Mouse (Mus musculus) left cerebral cortex, adult 8-10 months (tissue): Measurements from ENCODE around the gene D17H6S53E. TPM values are rescaled to one million over a fixed set of nuclear protein-coding genes. Genes with fewer than 3 reads are reported as not detected.

Source experiments
- DNase-seq, 2 experiments: peaks; one replicate each; pipeline ENCODE4 v3.0.0; 2022; ENCODE audit warnings: low spot score in 2 of 2
- total RNA-seq, 4 experiments: library from RNA; stranded (reverse); gene quantifications; 2 replicates each; pipeline ENCODE4 v1.2.4; 2022

Gene D17H6S53E
- total RNA-seq, 4 experiments from 2014 or later, result 25.6 to 34.3 (median 30.1) TPM

DNA sequence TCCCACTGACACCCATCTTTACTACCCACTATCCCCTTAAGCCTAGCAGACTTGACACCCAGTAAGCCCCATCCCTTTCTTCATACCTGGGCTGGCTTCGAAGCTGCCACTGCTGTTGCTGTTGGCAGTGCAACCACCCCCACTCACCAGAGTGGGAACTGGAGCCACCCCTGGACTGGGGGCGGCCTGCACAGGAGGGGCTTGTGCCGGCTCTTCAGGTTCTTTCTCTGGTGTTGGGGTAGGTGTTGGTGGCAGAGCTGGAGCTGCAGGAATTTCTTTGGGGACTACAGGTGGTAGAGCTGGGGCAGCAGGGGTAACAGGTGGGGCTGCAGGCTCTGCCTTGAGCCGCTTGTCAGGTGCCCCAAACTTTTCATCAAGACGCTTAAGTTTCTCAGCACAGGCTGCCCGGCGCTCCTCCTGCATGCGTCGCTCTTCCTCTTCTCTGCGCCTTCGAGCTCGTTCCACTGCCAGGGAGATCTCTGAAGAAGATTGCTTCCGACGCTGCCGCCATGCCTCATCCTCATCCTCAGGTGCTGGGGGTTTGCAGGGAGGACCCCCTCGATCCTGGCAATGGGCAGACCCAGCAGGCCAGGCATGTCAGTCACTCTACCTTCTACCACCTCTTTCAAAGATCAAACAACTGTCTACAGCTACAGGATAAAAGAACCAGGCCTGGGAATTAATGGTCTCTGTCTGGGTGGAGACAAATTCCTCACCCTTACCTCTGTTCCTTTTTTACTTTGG, 32.8 kb downstream of the D17H6S53E start:
- no peak for DNase-seq

GRCm38 (mm10) chr17:35159638-35160037, 33.5 kb downstream of the D17H6S53E start:
- no peak for DNase-seq

DNA sequence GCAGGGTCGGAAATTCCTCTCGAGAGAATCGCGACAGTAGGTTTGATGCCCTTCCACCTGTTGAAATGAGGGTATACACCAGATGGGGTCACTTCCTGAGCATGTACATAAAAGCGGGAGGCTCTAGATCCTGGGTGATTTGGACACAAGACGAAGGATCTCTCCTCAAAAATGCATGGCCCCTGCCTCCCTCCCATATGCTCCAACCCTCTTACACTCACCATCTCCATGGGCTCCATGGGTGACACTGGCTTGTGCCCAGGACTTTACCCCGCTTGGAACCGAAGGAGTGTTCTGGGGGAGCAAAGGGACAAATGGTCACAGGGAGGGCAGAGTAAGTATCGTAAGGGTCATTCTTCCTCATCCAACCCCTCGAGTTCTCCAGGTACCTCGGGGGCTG, 35.2 kb downstream of the D17H6S53E start:
- DNase-seq, result no peak

GRCm38 (mm10) chr17:35162121-35162520, 35.9 kb downstream of the D17H6S53E start:
- DNase-seq, result no peak

GRCm38 (mm10) chr17:35162730-35163129, 36.6 kb downstream of the D17H6S53E start:
- DNase-seq, result no peak

GRCm38 (mm10) chr17:35163326-35164081, 37.3 kb downstream of the D17H6S53E start:
- no peak for DNase-seq

DNA sequence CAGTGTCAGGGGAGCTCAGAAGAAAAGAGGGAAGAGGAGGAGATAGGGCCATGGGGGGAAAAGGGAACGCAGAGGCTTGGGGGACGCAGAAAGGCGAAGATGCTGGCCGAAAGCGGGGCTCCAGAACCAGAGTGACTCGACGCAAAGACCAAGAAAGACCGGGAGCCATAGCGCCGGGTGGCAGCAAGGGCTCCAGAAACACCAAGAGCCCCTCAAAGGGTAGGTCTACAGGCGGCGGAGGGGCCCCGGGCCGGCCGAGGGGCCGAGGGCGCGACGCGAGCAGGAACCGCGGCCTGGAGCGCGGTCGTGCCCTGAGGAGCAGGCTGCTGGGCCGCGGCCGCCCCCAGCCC, 38.0 kb downstream of the D17H6S53E start:
- no peak for DNase-seq

DNA sequence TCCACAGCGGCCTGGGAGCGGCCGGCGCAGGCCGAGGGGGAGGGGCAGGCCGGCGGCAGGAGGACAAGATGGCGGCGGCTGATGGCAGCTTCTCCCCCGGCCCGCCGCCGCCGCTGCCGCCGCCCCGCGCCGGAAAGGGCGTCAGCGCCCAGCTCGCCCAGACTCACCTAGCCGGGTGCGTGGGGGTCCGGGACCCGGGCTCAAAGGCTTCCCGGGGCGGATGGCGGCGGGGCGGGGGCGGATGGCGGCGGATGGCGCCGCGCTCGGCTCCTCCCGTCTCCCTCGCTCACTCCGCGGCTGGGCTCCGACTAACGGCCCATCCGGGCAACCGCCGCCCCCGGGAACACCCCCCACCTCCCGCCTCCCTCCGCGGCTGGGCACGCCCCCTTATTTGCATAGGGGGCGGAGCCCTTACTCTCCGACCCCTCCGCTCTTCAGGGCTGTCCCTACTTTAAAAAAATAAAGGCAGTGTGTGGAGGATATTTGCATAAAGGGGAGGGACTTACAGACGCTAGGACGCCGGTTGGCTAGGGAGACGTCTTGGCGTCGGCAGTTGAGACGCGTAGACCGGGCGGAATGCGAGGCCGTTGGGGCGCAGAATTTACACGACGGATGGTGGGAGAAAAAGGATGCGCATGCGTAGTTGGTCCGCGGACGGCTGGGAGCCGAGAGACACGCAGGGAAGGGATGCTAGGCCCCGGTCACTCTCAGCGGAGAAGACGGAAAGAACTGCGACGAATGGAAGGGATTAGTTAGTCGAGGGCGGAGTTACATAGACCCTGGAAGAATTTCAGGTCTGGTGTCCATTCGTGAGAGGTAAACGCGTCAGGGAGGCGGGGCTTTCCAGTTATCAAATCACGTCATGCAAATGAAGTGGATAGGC, 38.6 kb downstream of the D17H6S53E start, which contains the start of gene Prrc2a:
Prrc2a (minus strand) TSS at position 330 of the 883 bp plus-strand sequence.
- DNase-seq, result peak; percentile 98 to 99

DNA sequence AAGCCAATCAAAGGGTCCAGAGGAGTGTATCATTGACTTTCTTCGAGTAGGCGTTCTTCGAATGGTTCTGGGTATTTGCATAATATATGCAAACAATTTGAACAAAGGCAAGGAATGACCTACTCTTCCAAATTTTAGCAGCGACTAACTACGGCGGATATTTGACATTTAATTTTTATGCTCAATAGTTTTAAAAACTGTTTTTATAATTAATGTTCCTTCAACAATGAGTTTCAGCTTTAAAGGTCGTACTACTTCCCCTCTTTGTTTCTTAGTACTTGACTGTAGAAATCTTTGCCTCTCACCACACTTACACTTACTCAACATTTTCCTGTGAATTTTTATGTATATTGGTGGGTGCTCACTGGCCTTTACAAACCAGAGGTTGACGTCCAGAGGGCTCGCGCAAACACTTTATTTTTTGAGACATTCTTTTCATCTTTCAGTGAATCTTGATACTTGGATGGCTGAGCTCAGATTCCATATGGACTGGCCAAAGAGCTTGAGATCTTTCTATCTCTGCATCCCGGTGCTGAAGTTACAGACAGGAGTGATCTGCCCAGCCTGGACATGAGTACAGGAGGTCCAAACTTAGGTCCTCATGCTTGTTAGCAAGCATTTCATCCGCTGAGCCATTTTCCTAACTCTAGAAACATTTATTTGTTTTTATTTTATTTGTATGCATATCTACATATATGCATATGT, 39.4 kb downstream of the D17H6S53E start:
- DNase-seq, result no peak

DNA sequence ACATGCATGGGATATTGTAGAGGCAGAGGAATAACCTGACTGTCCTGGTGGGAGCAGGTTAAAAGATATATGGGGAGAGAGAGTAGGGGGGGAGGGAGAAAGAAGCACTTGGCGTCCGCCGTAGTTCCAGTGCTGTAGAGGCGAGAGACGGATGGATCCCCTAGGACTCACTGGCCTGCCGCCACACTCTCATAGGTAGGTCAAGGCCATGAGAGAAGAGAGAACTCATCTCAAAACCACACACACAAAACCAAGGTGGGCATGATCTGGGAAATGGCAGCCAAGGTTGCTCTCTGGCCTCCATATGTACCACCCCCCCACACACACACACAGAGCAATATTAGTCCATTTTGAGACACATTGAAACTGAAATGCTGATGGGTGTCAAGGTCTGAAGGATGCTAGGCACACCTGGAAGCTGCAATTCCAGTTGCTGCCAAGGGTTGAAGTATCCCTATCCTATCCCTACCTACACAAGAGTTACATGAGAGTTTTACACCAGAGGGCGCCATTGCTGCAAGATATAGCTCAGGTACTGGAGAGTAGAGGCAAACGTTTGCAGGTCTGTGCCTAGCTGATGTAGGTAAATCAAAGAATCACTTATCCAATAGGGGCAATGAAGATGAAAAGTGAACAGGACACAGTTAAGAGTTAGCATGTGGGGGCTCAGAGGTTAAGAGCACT, 40.3 kb downstream of the D17H6S53E start:
- peak in 1 of 2 experiments; percentile 70 for DNase-seq

DNA sequence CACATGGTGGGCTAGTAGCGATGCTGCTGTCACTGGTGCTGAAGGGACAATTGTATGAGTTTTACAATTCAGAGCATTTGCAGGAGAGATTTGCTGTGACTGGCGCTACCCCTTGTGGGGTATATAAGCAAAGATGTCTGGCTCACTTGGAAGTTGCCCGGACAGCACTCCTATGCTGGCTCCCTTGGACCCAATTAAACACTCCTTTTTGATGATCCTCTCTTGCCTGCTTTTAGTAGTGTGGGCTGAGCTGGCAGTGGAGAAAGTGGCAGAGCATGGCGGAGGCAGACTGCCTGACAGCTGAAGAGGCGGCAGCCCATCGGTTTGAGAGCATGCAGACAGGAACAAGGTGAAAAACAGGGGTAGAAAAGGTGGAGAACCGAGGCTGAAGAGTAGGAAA, 41.6 kb downstream of the D17H6S53E start:
- DNase-seq, result peak in 1 of 2 experiments; percentile 50

GRCm38 (mm10) chr17:35168541-35169207, 42.5 kb downstream of the D17H6S53E start:
- no peak for DNase-seq

- peak in 1 of 2 experiments; percentile 72 for DNase-seq
These were observed 46.5 kb downstream of the D17H6S53E start for GRCm38 (mm10) chr17:35172445-35173234.

DNA sequence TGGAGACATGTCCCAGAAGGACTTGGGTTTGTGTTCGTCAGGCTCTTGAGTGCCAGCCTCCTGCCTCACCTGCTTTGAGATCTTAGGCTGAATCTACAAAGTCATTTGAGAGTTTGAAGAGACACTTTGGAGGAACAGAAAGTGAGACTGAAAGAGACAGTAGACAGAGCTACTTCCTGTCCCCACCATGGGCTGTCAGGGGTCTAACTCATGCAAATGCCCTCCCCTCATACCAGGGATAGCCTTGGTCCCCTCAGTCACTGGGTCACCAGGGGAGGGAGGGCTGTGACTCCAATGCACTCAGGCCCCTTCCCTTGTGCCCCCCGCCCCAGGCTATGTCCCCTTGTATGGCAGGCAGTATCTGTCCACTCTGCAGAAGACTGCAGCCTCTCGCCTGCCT, 47.2 kb downstream of the D17H6S53E start:
- DNase-seq, result no peak

DNA sequence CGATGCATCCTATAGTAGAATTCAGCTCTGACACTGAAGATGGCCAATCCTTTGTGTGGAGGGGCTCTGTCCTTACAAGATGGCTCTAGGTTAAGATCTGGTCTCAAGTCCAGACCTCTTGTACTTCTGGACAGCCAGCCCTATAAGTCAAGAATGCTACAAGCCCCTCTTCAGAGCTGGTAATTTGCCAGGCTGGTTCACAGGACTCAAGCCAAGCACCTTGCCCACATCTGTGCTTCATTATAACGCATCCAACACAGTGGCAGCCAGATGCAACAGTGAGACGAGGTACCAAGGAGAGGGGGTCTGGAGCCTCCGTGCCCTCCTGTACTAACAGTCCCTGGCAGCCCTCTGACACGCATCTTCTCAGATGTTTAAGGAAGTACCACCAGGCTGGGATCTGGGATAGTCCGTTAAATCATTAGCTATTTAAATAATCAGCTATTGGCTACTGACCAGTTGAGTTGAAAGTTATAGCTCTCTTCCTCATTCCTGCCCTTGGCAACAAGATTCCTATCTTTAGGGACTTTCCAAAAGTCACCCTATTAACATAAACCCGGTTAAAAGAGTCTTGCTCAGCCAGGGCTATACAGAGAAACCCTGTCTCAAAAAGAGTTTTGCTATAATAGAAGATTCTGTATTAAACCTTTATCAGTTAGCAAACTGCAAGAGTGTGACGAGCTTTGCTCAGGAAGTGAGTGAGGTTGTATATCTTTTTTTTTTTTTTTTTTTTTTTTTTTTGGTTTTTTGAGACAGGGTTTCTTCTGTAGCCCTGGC, 48.2 kb downstream of the D17H6S53E start:
- DNase-seq, result no peak

GRCm38 (mm10) chr17:35175382-35175781, 49.2 kb downstream of the D17H6S53E start:
- DNase-seq, result no peak

DNA sequence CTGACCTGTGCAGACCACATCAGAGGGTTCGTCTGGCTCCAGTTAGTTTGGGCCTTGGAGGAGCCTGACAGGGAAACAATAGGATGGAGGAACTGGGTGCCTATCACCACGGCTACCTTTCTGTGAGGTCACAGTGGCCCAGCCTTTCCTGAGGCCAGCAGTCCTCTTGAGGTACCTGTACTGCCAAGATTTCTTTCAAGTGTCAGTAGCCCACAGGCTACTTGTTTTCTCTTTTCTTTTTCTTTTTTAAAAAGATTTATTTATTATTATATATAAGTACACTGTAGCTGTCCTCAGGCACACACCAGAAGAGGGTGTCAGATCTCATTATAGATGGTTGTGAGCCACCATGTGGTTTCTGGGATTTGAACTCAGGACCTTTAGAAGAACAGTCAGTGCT, 49.8 kb downstream of the D17H6S53E start, which contains the start of gene Aif1:
Aif1 (minus strand) TSS at position 101 of the 400 bp plus-strand sequence.
- DNase-seq, result no peak
